Mouse (Mus musculus) cortical plate, adult 2 months (tissue): ENCODE data around the gene Poln. TPM values are rescaled to one million over a fixed set of nuclear protein-coding genes. Genes with fewer than 3 reads are reported as not detected.
A peak's percentile ranks its signal among the peaks of the same experiment; 100 is the strongest.

Experiments used
- H3K27ac ChIP-seq: fragments of 200-500 bp; 2 replicates; pipeline ENCODE4 v1.5.1; 2012; ENCODE audit warnings: low read length, control low read depth, inconsistent platforms; ENCODE audit not compliant: insufficient read depth
- H3K4me1 ChIP-seq: fragments of 200-500 bp; 2 replicates; pipeline ENCODE4 v1.6.1; 2011; ENCODE audit warnings: low read length; ENCODE audit not compliant: control insufficient read depth, insufficient read depth
- H3K4me3 ChIP-seq: fragments of 200-500 bp; 2 replicates; pipeline ENCODE4 v1.5.1; 2011; ENCODE audit warnings: mild to moderate bottlenecking, low read length, control low read depth; ENCODE audit not compliant: insufficient read depth
- CTCF ChIP-seq: fragments of 200-500 bp; IDR thresholded peaks from 2 replicates; pipeline ENCODE4 v1.5.1; 2011; ENCODE audit warnings: mild to moderate bottlenecking, control low read depth, low read length; ENCODE audit not compliant: insufficient read depth; ENCODE audit errors: extremely low read depth
- POLR2A ChIP-seq: fragments of 200-500 bp; IDR thresholded peaks from 2 replicates; pipeline ENCODE4 v1.6.1; 2011; ENCODE audit warnings: mild to moderate bottlenecking, low read length, control low read depth; ENCODE audit not compliant: insufficient read depth; ENCODE audit errors: extremely low read depth
- polyA plus RNA-seq: library from polyadenylated mRNA; depleted of rRNA; stranded (reverse); fragments of >200 nt; gene quantifications from 2 replicates; pipeline ENCODE4 v1.2.3, GENCODE M21; 2012

Poln gene
- polyA plus RNA-seq, 1 experiment = 1.4 TPM

DNA sequence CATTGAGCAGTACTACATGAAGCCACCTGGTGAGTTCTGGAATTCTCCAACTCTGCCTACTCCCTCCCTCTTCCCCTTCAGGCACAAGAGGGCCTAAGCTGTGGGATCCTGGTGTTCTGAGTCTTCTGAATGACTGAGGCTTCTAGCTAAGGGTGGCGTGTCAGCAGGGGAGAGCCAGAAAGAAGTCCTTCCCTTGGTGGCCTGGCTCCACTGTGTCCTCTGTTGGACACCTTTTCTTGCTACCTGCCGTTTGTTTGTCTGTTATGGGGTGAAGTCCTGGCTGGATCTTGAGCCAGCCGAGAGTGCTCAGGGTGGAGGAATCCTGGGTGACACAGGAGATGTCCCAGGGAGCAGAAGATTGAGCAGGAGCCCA is 170.8 kb downstream of the Poln start:
- no peak overlapping the region for H3K27ac ChIP-seq

DNA sequence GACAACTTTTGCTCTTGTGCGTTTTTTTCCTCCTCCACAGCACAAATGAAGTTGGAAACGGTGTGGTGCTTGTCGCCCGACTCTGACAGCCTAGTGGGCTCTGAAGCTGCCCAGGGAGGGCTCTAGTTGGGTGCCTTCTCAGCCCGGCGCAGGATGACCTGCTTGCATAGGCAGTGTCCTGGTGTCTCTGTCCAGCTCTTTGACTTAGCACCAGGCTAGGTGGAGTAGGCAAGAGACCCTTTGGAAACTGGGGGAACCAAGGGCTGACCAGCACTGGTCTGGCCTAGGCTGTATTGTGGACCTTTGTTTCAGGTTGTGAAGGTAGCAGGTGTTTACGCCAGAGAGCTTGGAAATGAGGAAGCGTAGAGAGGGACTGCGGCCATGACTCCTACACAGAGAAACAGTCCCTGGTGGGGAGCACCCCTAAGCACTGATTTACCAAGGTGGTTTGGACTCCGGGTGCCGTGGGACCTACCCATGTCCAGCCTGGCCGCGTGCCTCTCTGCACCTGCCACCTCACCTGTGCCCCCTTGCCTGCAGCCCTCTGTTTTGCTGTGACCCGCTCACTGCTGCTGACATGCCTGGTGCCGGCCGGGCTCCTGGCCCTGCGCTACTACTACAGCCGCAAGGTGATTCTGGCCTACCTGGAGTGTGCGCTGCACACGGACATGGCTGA is 171.3 kb downstream of the Poln start:
- 0 out of 2 replicates have a peak overlapping the region, but pooled peaks have one; percentile 94 for H3K27ac ChIP-seq
- H3K4me1 ChIP-seq = peaks cover 14% of the 10 kb centered on the region; the same call in 1 of the 2 replicates
- H3K4me3 ChIP-seq = peak overlapping the region; percentile 64
- TF ChIP-seq POLR2A = no peak
- TF ChIP-seq CTCF = no peak

More for the DNA sequence above, 170.8 kb downstream of the Poln start:
- peaks cover 14% of the 10 kb centered on the region; the same call in 1 of the 2 replicates for H3K4me1 ChIP-seq
- TF ChIP-seq POLR2A = no peak
- no peak for TF ChIP-seq CTCF
- peak overlapping the region; percentile 64 for H3K4me3 ChIP-seq

DNA sequence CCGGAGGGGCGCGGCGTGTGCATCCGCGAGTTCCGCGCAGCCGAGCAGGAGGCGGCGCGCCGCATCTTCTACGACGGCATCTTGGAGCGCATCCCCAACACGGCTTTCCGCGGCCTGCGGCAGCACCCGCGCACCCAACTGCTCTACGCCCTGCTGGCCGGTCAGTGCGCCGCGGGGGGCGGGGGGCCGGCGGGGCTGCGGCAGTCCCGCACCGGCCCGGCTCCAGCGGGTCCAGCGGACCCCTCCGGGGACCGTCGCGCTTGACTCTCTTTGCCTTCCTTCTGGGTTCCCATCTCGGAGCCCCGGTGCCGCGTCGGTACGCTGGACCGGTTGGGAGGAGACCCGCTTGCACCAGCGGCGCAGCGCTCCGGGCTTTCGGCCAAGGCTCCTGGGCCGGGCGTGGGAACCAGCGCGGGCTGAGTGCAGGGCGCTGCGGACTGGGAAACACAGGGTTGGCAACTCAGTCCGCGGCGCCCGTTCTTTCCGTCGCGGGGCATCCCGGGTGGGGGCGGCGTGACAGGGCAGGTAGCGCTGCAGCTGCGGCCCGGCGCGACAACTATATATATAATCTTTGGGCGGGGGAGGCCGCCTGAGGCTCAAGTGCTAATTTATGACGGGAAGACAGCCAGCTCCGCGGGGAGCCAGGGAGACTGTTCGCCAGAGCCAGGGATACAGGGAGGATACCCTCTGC is 172.1 kb downstream of the Poln start:
- TF ChIP-seq CTCF (no peak), POLR2A (0 out of 2 replicates have a peak, but pooled peaks have one; percentile 24)
- H3K4me1 ChIP-seq = peaks cover 14% of the 10 kb centered on the region; the same call in 1 of the 2 replicates
- H3K4me3 ChIP-seq = peak overlapping the region; percentile 64
- peak overlapping the region; percentile 94 for H3K27ac ChIP-seq

DNA sequence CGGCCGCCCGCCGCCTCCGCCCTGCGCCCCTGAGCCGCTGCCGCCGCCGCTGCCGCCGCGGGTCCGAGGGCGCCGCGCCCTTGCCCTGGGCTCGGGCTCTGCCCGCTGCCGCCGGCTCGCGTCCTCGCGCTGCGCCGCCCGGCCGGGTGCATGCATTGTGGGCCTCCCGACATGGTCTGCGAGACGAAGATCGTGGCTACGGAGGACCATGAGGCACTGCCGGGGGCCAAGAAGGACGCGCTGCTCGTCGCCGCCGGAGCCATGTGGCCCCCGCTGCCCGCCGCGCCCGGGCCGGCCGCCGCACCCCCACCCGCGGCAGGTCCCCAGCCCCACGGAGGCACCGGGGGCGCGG is 172.6 kb downstream of the Poln start:
- peaks cover 14% of the 10 kb centered on the region; the same call in 1 of the 2 replicates for H3K4me1 ChIP-seq
- peak overlapping the region; percentile 94 for H3K27ac ChIP-seq
- TF ChIP-seq CTCF = no peak
- no peak for TF ChIP-seq POLR2A
- peak overlapping the region; percentile 64 for H3K4me3 ChIP-seq

DNA sequence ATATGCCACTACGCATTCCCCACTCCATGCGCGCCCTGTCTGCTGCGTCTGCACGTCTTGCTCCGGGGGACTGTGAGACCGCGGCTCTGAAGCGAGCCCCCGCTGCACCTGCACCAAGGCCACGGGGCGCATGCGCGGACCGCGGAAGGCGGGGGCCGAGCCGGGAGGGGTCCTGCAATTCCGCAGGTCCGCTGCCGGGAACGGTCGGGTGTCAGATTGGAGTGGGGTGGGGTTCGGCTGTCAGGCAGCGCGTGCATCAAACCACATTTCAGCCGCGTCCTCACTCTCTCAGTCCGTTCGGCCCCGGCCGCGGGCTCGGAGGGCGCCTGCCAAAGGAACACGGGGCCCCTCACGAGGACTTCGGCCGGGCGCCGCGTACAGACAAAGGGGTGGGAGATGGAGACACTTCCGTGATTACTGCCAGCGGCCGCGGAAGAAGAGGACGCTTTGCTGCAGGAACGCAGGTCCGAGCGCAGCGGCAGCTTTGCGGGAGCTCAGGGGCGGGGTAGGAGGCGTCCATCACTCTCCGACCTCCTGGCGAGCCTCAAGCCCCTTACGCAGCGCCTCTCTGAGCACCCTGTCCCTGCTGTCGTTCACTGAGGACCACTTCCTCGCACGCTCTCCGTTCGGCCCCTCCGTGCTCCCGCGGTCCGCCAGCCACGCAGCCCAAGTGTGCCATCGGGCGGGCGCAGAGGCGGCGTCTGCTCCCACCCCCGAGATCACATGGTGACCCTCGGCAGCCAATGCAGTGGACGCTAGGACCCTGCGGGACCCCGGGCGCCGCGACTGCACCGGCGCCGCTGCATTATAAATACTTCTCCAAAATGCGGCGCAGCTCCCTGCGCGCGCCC is 173.2 kb downstream of the Poln start, which contains the start of gene Nat8l:
Gene Nat8l (plus strand): TSS at position 142 of the 851 bp plus-strand sequence.
- Histone ChIP-seq H3K27ac (peak within 1 kb of the TSS; percentile 94), H3K4me3 (peak within 1 kb of the TSS; percentile 64), H3K4me1 (peaks cover 14% of the 10 kb centered on the region; the same call in 1 of the 2 replicates)
- no peak for TF ChIP-seq CTCF
- peak; percentile 82; the same call in 1 of the 2 replicates for TF ChIP-seq POLR2A

DNA sequence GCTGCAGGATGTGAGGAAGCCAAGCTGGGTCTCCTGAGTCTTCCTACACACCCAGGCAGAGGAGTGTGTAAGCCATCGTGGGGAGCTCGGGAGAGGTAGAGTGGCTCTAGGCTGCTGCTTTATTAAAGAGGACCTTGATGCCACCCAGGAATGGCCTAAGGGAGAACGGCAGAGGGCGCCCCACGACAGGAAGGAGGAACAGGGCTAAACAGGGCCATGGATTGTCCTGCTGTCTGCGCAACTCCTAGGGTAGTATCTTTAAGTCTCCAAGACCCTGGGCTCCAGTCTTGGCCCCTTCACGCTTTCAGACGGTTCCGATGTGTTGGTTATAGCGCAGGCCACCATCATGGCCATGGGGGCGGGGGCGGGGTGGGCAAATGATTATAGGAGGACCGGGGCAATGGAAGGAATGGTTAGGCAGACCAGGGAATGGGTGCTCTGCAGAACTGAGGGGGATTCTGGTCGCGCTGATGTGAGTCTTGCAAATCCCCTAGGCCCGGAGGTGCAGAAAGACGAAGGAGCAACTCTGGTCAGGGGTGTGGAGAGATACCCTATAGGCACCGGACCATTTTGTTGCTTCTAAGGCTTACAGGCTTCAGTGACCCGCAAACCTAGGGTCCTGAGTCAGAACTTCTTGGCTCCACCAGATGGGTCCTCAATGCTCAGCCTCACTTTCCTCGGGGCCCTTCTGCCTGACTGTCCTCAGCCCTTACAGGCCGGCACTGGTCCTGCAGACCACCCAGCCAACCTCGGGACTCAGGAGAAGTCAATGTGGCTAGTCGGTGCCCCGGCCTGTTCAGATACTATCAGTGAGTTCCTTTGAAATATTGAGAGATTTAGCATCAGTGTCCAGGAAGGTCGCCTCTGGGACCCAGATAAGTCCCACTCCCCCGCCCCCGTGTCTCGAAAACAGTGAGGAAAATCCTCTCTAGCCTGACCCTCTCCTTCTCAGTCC is 174.3 kb downstream of the Poln start:
- H3K4me3 ChIP-seq = peak overlapping the region; percentile 64
- peak; percentile 64 for TF ChIP-seq CTCF
- TF ChIP-seq POLR2A = no peak
- H3K4me1 ChIP-seq = peaks cover 11% of the 10 kb centered on the region; the same call in 1 of the 2 replicates
- peak overlapping the region; percentile 82; the same call in 1 of the 2 replicates for H3K27ac ChIP-seq

DNA sequence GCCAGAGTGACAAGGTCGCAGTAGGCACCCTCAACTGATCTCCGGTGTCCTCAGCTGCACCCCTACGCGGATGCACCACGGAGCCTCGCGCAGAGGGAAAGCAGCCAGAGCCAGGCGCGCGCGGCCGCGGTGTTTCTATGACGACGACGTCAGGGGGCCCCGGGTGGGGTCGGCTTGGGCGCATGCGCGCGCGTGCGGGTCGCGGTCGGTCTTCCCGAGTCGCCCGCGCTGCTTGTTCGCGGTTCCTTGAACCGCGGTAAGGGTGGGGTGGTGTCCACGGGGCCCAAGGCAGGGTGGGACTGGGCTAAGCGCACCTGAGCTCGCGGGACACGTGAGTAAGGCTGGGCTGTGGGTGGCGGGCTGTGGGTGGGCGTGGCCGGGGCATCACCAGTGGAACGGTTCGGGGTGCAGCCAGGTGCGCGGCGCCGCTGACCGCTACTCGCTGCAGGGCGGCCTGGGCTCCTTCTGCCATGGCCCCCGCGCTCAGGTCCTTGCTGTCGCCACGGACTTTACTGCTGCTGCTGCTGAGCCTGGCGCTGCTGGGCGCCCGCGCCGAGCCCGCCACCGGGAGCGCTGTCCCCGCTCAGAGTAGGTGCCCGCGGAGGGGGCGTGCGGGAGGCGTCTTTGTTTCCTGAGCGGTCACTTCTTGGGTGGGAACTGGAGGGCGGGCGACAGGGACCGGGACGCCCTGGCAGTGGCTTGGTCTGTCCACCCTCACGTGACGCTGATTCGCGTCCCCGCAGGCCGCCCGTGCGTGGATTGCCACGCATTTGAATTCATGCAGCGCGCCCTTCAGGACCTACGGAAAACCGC is 185.7 kb downstream of the Poln start, which contains the start of gene Gm1673:
Gene Gm1673 (plus strand): TSS at position 125 of the 813 bp plus-strand sequence.
- H3K4me1 ChIP-seq = peaks cover 5% of the 10 kb centered on the region
- peak; percentile 69; the same call in 1 of the 2 replicates for TF ChIP-seq POLR2A
- no peak for TF ChIP-seq CTCF
- peak within 1 kb of the TSS; percentile 96 for H3K4me3 ChIP-seq
- H3K27ac ChIP-seq = peak within 1 kb of the TSS; percentile 99

DNA sequence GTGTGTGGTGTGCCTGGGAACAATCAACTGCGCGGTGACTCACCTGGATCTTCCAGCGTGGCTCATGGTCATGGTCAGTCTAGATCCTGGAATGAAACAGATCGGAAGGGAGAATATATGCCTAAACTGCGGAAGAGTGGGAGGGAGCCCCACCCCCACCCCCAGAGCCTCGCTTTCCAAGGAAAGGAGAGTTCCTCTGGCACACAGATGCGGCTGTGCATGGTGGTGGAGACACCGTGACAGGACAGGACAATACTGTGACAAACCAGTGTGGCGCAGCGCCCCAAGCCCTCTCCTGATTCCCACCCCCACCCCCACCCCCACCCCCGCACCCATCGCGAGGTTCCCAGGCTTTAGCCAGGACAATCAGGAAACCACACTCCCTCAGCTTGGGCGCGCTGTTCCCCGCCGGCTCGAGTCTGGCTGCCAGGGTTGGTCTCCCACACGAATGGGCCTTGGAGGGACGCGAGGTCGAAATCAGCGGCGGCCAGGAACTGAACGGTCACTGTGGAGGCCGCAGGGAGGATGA is 186.5 kb downstream of the Poln start:
- TF ChIP-seq CTCF (no peak), POLR2A (peak; percentile 31; the same call in 1 of the 2 replicates)
- peak overlapping the region; percentile 99 for H3K27ac ChIP-seq
- peak overlapping the region; percentile 96 for H3K4me3 ChIP-seq
- peaks cover 5% of the 10 kb centered on the region for H3K4me1 ChIP-seq

DNA sequence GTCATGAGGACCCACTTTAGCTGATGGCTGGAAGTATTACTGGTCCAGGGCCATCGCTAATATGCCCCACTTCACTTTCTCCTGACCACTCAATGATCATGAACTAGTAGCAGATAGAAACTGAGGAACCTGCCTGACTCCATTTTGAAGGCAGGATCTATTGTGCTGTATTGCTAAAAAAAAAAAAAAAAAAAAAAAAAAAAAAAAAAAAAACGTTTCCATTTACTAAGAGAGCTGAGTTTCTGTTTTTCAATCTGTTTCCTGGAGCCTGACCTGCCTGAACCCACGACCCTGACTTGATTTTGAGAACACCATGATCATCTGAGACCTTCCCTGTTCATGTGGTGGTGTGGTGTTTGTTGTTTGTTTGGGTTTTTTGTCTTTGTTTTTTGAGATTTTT is 193.0 kb downstream of the Poln start:
- Histone ChIP-seq H3K4me3 (no peak overlapping the region), H3K4me1 (no peaks in the 10 kb centered on the region), H3K27ac (no peak overlapping the region)
- TF ChIP-seq CTCF (no peak), POLR2A (no peak)
